Mouse (Mus musculus) testis, adult 2 months (tissue): ENCODE results near the gene Pard6b. TPM values are rescaled to one million over a fixed set of nuclear protein-coding genes. Genes with fewer than 3 reads are reported as not detected.

Source experiments
- H3K27ac ChIP-seq: fragments of 200-500 bp; 2 replicates; pipeline ENCODE4 v1.5.1; 2012; ENCODE audit warnings: low read depth, low read length; ENCODE audit not compliant: control insufficient read depth, insufficient read depth
- H3K27me3 ChIP-seq: fragments of 200-500 bp; 2 replicates; pipeline ENCODE4 v1.6.1; 2012; ENCODE audit warnings: mild to moderate bottlenecking, low read length, moderate library complexity; ENCODE audit not compliant: control insufficient read depth, insufficient read depth
- H3K36me3 ChIP-seq: fragments of 200-500 bp; 2 replicates; pipeline ENCODE4 v1.6.1; 2012; ENCODE audit warnings: mild to moderate bottlenecking, low read length; ENCODE audit not compliant: control insufficient read depth, insufficient read depth
- H3K4me1 ChIP-seq: fragments of 200-500 bp; 2 replicates; pipeline ENCODE4 v1.6.1; 2012; ENCODE audit warnings: low read length; ENCODE audit not compliant: control insufficient read depth, insufficient read depth
- H3K4me3 ChIP-seq: fragments of 200-500 bp; 2 replicates; pipeline ENCODE4 v1.5.1; 2012; ENCODE audit warnings: low read depth, mild to moderate bottlenecking, low read length, moderate library complexity, mixed read lengths; ENCODE audit not compliant: control insufficient read depth
- CTCF ChIP-seq: fragments of 200-500 bp; IDR thresholded peaks from 2 replicates; pipeline ENCODE4 v1.5.1; 2012; ENCODE audit warnings: low read depth, mild to moderate bottlenecking, inconsistent platforms, low read length, moderate library complexity; ENCODE audit not compliant: control insufficient read depth, insufficient read depth, insufficient replicate concordance
- POLR2A ChIP-seq: fragments of 200-500 bp; IDR thresholded peaks from 2 replicates; pipeline ENCODE4 v1.6.1; 2012; ENCODE audit warnings: low read depth, mild to moderate bottlenecking, inconsistent platforms, low read length, moderate library complexity; ENCODE audit not compliant: control insufficient read depth
- polyA plus RNA-seq: library from polyadenylated mRNA; depleted of rRNA; stranded (reverse); fragments of >200 nt; gene quantifications from 2 replicates; pipeline ENCODE4 v1.2.3, GENCODE M21; 2012

Gene Pard6b
- polyA plus RNA-seq, 1 experiment: 6.9 TPM

- Histone ChIP-seq H3K36me3 (no peaks in the 10 kb centered on the region), H3K4me1 (peaks cover 13% of the 10 kb centered on the region), H3K27ac (no peak overlapping the region), H3K4me3 (no peak overlapping the region), H3K27me3 (no peaks in the 10 kb centered on the region)
- TF ChIP-seq CTCF: no peak
- no peak for TF ChIP-seq POLR2A
These were observed 32.5 kb downstream of the Pard6b start for GRCm38 (mm10) chr2:168113263-168113662.

GRCm38 (mm10) chr2:168113692-168114091 is 32.9 kb downstream of the Pard6b start:
- Histone ChIP-seq H3K27ac (no peak overlapping the region), H3K4me1 (peaks cover 13% of the 10 kb centered on the region), H3K36me3 (no peaks in the 10 kb centered on the region), H3K27me3 (no peaks in the 10 kb centered on the region), H3K4me3 (no peak overlapping the region)
- TF ChIP-seq CTCF (no peak), POLR2A (no peak)

GRCm38 (mm10) chr2:168114699-168115350 is 34.0 kb downstream of the Pard6b start:
- H3K27ac ChIP-seq: peak overlapping the region; percentile 26; the same call in 1 of the 2 replicates
- no peak overlapping the region for H3K4me3 ChIP-seq
- TF ChIP-seq POLR2A (no peak), CTCF (peak; percentile 34; the same call in 1 of the 2 replicates)
- no peaks in the 10 kb centered on the region for H3K36me3 ChIP-seq
- no peaks in the 10 kb centered on the region for H3K27me3 ChIP-seq
- peaks cover 13% of the 10 kb centered on the region for H3K4me1 ChIP-seq

GRCm38 (mm10) chr2:168115826-168116225 is 35.0 kb downstream of the Pard6b start:
- Histone ChIP-seq H3K36me3 (no peaks in the 10 kb centered on the region), H3K27me3 (no peaks in the 10 kb centered on the region), H3K27ac (no peak overlapping the region), H3K4me3 (no peak overlapping the region), H3K4me1 (peaks cover 13% of the 10 kb centered on the region)
- no peak for TF ChIP-seq CTCF
- no peak for TF ChIP-seq POLR2A

- no peaks in the 10 kb centered on the region for H3K36me3 ChIP-seq
- H3K27me3 ChIP-seq: no peaks in the 10 kb centered on the region
- no peak overlapping the region for H3K27ac ChIP-seq
- H3K4me3 ChIP-seq: peak overlapping the region; percentile 75
- peaks cover 11% of the 10 kb centered on the region for H3K4me1 ChIP-seq
- TF ChIP-seq CTCF (peak; percentile 95), POLR2A (no peak)
These were observed 36.3 kb downstream of the Pard6b start for GRCm38 (mm10) chr2:168117147-168117546.

DNA sequence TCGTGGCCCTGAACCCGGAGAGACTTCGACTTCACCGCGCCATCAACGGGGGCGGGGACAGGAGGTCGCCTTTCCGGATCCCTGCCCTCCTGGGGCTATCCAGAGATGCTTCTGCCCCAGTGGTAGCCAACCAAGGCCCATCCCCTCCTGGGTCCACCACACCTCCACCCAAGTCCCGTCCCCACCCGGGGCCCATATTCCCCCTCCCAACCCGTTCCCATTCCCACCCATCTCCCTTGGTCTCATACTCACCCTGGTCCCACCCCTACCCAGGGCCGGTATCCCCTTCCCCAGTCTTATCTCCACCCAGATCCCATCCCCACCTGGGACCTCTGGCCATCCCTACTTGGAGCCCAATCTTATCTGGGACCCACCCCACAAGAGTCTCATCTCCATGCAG is 36.7 kb downstream of the Pard6b start:
- H3K4me1 ChIP-seq: peaks cover 10% of the 10 kb centered on the region
- H3K27ac ChIP-seq: no peak overlapping the region
- no peaks in the 10 kb centered on the region for H3K27me3 ChIP-seq
- no peaks in the 10 kb centered on the region for H3K36me3 ChIP-seq
- H3K4me3 ChIP-seq: peak overlapping the region; percentile 75
- no peak for TF ChIP-seq POLR2A
- no peak for TF ChIP-seq CTCF

GRCm38 (mm10) chr2:168117967-168118366 is 37.2 kb downstream of the Pard6b start:
- no peaks in the 10 kb centered on the region for H3K36me3 ChIP-seq
- no peaks in the 10 kb centered on the region for H3K27me3 ChIP-seq
- no peak overlapping the region for H3K27ac ChIP-seq
- no peak overlapping the region for H3K4me3 ChIP-seq
- TF ChIP-seq POLR2A (no peak), CTCF (no peak)
- H3K4me1 ChIP-seq: peaks cover 10% of the 10 kb centered on the region

DNA sequence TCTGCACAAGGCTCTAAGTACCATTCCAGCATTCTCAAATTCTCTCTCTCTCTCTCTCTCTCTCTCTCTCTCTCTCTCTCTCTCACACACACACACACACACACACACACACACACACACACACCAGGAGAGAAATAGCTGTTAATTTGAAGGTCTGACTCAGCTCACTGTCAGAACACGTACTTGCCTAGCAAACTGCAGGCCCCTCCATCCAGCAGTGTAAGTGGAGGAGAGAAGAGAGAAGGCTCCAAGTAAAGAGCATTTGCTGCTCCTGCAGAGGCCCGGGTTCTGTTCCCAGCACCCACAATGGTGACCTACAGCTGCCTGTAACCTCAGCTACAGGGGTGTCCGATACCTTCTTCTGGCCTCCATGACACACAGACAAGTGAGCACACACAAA is 37.7 kb downstream of the Pard6b start:
- H3K27me3 ChIP-seq: no peaks in the 10 kb centered on the region
- no peak overlapping the region for H3K27ac ChIP-seq
- peaks cover 10% of the 10 kb centered on the region for H3K4me1 ChIP-seq
- TF ChIP-seq CTCF: no peak
- TF ChIP-seq POLR2A: no peak
- no peak overlapping the region for H3K4me3 ChIP-seq
- no peaks in the 10 kb centered on the region for H3K36me3 ChIP-seq
